Mouse (Mus musculus): ENCODE measurements around the gene Kif20b.

The Kif20b gene

DNA sequence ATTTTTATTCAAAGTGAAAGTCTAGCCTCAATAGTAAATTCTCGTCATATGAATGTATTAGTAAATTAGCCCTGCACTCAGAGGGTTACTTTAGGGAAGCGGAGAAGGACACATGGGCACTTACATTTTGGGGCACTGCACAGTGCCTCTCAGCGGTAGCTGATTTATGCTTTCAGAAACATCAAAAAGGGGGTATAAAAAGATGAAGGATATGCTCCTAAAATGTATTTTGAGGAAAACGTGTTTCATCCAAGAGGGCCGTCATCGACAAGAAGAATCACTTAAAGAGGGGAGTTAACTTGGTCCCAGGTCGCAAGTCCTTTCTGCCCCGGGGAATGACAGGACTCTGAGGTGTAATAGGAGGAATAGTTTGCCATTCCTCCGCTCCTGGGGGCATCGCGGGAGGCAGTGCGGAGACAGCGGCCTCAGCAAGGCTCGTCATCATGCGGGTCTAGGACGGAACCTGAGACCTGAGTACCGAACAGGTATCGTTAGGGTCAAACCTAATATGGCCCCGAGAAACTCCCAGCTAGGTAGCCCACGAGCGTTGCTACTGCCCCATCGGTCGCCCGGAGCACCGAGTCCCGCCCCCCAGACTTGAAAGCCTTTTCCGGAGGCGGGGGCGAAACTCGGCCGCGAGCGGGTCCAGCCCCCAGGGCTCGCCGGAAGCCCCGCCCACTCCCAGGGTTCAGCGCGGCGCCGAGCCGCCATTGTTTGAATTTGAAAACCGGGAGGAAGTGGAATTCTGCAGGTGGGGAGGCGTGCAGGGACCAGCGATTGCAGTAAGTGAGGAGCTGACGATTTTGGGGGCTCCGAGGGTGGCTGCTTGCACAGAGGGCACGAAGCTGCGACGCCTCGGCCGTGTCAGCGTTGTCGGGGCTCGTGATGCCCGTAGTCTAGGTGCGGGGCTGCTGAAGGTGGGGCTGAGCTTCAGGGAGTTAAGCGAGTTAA is at the start of gene Kif20b:
TSS of gene Kif20b (plus strand) at position 710 of the 951 bp plus-strand sequence.
- peak; percentile 94 for DNase-seq

DNA sequence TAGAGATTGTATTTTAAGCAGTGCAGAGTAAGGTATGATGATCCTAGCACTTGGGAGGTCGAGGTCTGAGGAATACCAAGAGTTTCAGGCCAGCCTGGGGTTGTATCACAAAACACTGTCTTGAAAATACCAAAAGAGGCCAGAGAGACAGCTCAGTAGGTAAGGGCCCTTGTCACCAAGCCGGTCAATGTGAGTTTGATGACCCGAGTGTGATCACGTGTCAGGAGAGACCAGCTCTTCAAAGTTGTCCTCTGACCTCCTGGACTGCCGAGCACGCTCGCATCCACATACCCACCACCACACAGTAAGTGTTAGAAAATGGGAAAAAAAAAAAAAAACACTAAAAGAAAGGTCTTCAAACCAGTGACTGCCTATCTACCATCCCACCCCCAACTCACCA is 45.5 kb upstream of the Kif20b start:
- peak; percentile 7 for DNase-seq

DNA sequence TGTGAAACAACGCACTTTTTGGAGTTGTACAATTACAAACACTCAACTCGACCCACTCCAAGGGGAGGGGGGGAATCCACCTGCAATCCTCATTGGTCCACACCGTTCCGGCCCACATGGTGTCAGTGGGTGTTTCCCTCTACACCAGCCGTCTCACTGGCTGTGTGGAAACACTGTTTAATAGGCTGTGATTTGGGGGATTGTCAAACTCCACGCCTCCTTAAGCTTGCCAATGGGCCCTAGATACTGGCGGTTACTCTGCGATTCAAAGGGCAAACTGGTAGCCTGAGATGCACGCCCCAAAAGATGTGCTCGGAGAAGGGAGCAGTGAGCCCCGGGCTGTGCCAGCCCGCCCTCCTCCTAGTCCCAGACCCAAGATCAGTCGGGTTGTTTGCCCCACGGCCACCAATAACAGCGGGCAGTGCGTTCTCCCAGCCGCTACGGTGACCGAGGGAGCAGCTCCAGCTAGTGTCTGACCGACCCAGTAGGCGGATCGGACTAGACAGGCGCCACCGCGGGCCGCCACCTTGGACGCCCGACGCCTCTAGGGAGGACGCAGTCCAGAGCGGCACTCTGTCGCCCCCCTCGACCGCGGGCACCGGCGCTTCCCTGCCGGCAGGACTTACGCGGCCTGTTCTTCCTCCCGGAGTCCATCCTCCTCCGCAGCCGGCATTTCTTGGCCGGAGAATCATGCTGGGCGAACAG is 44.1 kb upstream of the Kif20b start:
- DNase-seq: peak; percentile 97

DNA sequence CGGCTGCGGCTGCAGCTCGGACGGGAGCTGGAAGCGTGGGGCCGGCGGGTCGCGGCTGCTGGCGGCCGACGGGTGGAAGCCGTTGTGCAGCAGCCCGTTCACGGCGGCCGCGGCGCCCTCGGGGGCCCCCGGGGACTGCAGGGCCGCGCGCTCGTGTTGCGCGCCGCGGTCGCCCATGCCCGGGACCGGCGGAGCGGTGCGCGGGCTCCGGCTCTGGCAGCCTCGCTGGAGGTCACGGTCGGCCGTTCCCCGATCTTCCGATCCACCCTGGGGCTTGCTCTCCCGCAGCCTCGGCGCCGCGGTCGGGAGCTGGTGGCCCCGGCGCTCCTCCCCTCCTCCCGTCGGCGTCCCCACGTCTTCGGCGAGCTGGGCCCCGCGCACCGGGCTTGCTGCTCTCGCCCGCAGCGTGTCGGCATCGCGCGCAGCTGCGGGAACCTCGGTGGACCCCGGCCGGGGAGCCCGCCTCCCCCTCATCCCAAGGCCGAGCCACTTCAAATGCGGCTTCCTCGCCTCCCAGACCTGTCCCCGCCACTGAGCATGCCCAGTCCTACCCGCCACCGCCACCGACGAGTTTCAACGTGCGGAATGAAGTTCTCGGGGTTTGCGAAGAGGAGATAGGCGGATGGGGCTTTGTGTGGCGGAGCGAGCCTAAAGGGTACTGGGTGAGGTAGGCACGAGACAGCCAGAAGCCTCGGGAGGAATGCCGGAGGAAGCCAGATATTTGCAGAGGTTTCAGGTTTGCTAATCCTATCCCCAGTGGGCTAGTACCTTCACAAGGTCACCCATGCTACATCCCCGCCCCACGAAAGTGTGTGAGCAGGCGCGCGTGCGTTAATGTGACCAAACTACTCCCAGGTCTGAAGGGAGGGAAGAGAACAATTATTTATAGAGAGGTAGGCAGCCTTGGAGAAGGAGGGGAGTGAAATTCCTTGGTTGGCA is 43.3 kb upstream of the Kif20b start, which contains the start of gene Pank1:
TSS of gene Pank1 (minus strand) at position 853 of the 939 bp plus-strand sequence.
- peak; percentile 72 for DNase-seq

DNA sequence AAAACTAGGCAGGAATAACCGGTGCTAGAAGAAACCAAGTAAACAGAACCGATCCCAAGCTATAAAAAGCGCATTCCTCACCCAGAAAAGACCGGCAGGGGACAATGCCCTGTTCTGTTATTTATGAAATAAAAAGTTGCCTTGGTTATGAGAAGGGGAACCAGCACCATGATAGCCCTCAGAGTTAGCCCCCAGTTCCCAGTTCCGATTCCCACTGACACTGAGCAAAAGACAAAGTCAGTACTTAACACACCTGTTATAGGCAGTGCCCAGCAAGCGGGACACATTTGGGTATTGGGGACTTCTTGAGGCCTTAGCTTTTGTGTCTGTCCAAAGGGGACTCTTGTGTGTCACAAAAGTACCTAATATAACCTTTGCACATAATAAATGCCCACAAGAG is 42.5 kb upstream of the Kif20b start:
- DNase-seq: no peak

DNA sequence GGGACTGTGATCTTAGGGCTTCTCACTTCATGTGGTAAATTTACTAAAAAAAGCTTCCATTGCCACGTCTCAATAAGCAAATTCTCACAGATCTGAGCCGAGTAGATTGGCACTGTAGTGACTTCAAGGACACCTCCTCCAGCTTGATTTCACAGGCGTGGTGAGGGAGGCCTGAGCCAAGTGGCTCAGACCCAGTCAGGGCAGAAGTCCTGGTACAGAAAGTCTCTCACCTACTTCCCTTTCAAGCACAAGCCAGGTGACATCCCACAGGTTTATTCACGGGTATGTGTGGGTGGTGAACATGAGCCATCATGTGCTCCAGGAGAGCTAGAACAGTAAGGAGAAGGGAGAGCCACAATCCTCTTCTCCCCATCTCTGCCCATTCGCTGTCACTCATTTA is 41.0 kb upstream of the Kif20b start:
- no peak for DNase-seq

DNA sequence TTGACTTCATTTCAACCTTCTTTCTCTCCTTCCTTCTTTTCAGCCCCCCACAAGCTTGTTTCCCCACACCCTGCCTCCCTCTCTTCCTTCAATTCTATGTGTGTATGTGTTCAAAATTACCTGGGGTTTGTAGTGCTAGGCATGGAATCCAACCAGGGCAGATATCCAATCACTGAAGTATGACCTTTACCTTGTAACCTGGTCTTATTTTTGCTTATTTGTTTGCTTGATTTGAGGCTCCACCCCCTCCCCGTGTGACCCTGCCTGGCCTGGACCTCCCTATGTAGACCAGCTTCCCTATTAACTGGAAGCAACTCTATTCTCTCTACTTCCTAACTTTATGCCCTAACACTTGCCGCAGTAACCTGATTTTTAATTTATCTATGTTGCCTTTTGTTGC is 39.7 kb upstream of the Kif20b start:
- no peak for DNase-seq

DNA sequence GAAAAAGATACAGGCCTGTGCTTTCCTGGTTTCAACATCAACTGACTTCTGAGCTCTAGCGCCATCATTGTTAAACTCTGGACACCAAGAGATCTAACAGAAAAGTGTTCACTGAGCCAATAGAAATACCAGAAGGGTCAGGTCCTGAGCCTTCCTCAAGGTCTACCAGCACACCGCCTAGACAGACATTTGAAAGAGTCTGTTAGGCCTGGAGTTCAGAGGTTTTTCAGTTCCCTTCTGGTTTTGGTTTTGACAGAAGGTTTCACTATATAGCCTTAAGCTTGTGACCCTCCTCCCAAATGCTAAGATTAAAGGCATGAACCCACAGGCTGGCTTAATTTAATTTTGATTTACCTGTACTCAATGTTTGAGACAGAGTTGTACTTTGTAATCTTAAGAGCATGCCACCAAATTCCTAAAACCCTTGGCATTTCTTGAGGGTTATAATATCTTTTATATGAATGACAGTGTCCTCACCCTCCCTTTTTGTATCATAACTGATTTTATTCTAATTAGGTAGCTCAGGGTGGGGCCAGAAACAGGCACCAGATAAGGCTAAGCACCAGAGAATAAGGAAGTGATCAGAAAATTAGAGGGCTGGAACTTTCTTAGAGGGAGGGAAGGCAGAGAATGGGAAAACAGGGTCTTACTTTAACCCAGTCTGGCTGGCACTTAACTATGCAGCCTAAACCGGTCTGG is 38.5 kb upstream of the Kif20b start:
- no peak for DNase-seq

DNA sequence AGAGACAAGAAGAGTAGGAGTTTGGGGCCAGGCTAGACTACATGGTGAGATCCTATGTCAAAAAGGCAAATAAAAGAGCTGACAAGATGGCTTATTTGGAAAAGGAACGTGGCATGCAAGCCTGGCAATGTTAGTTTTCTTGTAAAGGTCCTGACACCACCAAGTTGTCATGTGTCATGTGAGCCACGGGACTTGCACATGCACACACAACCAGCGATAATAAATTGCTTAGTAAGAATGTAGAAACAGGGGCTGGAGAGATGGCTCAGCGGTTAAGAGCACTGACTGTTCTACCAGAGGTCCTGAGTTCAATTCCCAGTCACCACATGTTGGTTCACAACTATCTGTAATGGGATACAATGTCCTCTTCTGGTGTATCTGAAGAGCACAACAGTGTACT is 35.8 kb upstream of the Kif20b start:
- DNase-seq: no peak

DNA sequence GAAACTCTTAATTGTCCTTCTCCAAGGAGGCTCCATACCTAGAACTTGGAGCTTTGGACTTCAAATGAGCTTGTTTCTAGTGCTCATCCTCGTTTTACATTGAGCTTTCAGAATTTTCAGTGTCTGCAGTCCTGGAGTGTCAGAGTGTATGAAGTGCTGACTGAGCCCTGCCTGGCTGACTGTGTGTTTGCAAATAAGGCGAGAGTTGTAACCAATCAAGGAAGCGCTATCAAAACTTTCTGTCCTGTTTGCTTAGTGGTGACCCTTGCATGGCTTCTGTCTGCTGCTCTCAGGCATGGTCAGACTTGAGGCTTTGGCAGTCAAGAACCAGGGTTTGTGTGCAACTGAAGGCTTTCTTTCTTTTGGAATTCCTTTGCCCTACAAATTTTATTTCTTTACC is 31.2 kb upstream of the Kif20b start:
- peak; percentile 36 for DNase-seq

DNA sequence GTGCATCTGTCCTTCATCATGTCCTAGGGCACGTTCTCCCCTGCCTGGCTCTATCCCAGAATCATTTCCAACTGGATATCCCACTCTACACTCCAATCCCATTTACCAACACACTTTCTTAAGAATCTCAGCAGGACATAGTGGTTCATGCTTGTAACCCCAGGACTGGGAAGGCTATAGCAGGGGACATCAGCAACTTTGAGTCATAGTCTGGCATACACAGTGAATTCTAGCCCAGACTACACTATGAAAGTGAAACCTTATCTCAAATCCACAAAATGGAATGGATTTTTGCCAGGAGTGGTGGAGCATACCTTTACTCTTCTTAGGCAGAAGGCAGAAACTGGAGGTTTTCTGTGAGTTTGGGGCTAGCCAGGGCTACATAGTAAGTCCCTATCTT is 30.6 kb upstream of the Kif20b start:
- DNase-seq: no peak

DNA sequence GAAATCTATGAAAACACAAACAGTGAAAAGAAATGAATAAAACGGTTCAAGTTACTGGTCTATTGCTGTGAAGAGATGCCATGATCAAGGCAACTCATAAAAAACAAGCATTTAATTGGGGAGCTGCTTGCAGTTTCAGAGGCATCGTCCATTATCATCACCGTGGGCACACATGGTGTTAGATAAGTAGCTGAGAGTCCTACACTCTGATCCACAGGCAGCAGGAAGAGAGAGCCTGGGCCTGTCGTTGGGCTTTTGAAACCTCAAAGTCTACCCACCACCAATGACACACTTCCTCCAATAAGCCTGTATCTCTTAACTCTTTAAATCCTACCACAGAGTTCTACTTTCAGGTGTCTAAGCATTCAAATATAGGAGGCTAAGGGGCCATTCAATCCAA is 27.1 kb upstream of the Kif20b start:
- DNase-seq: no peak

DNA sequence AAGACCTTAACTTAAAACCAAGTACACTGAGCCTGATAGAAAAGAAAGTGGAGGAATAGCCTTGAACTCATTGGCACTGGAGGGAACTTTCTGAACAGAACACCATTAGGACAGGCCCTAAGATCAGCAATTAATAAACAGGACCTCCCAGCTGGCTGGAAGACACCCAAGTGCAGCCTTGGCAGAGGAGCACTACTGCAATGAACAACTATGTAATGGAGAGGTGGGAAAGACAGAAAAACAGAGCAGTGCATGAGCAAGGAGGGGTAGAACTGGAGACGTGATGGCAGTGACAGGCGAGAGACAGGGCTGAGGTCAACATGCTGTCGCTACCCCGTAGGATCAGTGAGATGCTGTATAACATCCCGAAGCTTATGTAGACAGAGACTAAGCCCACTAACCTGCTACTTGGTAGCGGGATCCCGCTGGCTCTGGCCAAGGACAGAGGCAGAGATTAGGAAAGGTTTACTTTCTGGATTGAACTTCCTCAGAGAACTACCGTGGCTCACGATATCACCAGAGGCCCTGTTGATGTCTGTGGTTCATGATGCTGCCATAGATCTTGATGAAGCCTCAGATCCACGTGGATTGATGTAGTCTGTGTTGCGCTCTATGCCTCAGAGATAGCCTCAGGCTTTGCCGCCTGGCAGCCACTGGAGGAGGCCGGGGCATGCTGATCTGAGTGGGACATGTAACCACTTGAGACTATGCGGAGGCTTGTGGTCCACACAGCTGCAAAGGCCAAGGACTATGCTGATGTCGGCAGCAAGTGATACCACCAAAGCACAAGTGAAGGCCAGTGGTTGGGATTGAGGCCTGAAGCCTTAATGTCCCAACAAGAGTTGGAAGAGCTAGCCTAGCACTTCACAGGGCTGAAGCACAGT is 24.8 kb upstream of the Kif20b start:
- DNase-seq: peak; percentile 45

DNA sequence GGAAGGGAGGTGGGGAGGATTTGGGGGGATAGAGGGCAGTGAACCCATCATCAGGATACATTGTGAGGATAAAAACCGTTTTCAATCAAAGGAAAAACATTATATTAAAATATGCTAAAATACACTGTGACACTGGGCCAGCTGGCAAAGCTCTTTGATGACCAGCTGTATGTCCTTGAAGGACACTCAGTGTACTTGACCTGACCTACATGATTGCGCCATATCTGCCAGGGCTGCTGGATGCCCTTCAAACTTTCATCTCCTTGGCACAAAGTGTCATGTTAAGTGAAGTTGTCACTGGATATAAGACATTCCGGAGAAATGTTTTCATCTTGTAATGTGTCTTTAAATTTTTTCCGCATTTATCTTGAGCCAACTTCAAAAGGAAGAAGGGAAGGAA is 23.2 kb upstream of the Kif20b start:
- peak; percentile 70 for DNase-seq

DNA sequence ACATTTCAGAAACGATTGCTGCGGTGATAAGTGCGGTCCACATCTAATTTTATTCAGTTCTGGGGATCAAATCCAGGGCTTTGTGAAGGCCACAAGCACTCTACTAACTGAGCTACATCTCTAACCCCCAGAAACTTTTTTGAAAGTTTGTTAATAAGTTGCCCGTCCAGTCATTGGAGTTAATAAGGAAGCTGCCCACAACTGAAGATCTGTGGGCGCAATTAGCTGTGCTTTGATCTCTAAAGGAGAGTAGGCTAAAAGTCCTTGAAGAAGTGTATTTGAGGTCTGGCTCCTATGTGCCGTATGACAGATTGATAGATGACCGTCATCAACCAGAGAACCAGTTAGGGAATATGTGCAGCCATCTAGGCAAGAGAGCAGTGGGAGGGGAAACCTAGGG is 20.9 kb upstream of the Kif20b start:
- DNase-seq: no peak

DNA sequence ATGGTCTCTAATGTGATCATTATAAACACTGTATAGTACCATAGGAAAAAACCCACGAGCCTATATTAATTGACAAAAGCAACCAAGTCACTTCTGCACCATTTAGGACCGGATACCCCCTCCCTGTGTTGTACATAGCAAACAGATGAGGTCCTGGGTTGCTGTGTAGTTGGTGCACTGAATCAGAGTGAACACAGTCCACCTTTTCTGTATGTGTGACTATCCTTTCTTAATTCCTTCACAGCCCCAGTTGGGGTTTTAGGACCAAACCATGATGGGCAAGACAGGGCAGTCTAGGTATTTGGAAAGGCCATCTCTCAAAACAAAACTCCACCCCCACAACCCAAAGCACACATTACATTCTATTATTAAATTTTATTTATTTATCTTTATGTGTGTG is 20.4 kb upstream of the Kif20b start:
- DNase-seq: no peak

DNA sequence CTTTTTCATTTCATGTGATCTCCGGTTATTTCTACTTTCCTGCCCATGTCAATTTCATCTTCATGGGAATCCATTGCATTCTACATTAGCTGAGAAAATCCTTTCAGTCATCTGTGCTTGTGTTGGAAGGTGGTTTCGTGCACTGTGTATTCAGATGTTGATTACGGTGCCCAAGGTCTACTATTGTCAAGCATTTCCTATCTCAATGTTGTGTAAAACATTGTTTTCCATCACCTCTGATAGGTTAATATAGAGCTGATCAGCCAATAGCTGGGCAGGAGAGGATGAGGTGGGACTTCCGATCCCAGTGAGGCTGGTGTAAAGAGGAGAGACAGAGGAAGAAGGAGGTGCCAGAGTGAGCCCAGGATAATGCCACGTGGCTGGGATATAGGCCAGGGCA is 18.1 kb upstream of the Kif20b start:
- DNase-seq: no peak

DNA sequence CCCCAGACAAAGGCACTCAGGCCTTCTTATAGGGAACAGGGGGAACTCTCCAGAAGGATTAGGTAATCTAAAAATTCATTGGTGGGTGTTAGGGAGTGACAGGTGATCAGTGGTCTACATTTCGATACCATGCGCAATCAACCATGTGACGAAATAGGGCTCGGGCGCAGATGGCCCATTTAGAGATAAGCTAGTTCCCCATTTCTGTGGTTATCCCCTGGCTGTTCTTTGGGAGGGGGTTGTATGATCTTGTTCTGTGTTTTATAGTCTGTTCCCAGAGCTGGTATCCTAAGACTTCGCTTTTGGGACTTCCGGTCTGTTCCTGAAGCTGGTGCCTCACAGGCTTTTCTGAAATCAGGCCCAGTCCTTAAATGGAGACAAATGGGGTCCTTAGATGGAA is 16.7 kb upstream of the Kif20b start:
- no peak for DNase-seq

DNA sequence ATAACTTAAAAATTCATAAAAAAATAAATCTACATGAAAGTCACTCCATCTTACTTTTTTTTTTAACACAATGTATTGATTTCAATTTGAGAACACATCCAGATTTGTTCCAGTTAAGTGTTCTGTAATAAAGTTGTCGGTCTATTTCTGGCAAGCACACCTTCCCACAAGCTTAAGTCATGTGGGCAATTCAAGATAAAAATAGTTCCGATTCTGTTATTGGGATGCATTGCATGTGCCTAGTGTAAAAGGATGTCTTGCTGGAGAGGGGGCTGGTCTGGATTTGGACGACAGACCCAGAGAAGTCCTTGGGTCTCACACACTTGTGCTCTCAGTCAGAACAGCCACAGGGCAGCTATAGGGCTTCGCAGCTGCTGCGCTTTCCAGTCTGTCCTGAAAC is 15.4 kb upstream of the Kif20b start:
- no peak for DNase-seq

DNA sequence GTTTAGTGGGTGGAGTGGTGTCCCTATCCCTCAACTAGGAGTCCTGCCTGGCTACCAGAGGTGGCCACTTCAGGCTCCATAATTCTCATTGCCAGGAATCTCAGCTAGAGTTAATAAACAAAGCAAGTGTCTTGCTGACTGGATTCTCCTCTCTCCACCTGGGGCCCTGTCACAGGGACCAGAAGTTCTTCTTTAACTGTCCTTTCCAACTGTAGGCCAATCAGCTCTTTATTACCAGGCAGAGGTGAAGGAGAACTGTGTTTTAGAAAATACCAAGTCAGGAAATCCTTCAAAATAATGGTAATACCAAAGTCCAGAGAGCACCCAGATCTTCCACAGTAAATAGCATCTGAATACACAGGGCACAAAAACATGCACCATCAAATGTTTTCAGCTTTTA is 9.8 kb upstream of the Kif20b start:
- DNase-seq: no peak

DNA sequence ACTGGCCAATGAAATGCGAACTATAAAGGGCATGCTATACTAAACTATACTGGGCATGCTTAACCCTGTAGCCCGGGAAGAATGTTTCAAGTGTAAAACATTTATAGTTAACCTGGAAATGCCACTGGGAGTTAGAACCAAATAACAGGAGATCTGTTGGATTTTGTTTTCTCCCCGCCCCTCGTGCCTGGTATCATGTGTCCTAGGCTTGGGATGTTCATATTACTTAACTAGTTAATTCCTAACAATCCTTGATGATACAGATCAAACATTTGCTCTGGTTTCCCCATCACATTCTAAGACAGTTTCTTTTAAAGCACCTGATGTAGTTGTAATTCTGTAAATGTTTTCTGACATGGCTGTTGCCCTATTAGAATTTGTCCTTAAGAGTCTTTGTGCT is 2.1 kb upstream of the Kif20b start:
- no peak for DNase-seq

Measured in lung, postnatal 36 days (tissue).